Mouse (Mus musculus) stomach, embryonic 16.5 days (tissue): ENCODE measurements around the gene Kif11. TPM values are rescaled to one million over a fixed set of nuclear protein-coding genes. Genes with fewer than 3 reads are reported as not detected.

Source experiments
- polyA plus RNA-seq: library from polyadenylated mRNA; unstranded; fragments of >200 nt; fragmentation: Nextera tagmentation; extraction: Ambion mirVana; gene quantifications from 2 replicates; pipeline ENCODE4 v1.2.1, GENCODE M21; 2015

Gene Kif11
- polyA plus RNA-seq, 1 experiment from 2014 or later: 50.2 TPM

Other genes starting within 250 kb of the Kif11 start
- gene March5, start 168.9 kb upstream of the Kif11 start, polyA plus RNA-seq: 50.4 and 51.9 TPM in 2 replicates
- gene Cpeb3, start 167.8 kb upstream of the Kif11 start, polyA plus RNA-seq: 0.37 and 0.79 TPM in 2 replicates
- gene Ide, start 38.6 kb upstream of the Kif11 start, polyA plus RNA-seq: 69.0 and 80.9 TPM in 2 replicates
- 14.8 and 15.9 TPM in 2 replicates for gene Hhex, start 58.4 kb downstream of the Kif11 start, polyA plus RNA-seq
- 14.1 and 14.6 TPM in 2 replicates for gene Exoc6, start 174.0 kb downstream of the Kif11 start, polyA plus RNA-seq